Mouse (Mus musculus) hindbrain, embryonic 14.5 days (tissue): ENCODE measurements around the gene Cygb. TPM values are rescaled to one million over a fixed set of nuclear protein-coding genes. Genes with fewer than 3 reads are reported as not detected.
"Not testable (repeated sequence)": the region's sequence is repeated elsewhere in the genome, so short reads cannot be mapped to it uniquely, and the experiment has no call there.

Experiments used
- ATAC-seq: fragments of 200-750 bp; cut with Nextera tagmentation; 2 replicates; pipeline ENCODE4 v1.8.0; 2017; ENCODE audit warnings: moderate number of reproducible peaks, mild to moderate bottlenecking, moderate TSS enrichment, moderate library complexity; ENCODE audit not compliant: low FRiP score
- DNase-seq: peaks from one replicate; pipeline ENCODE4 v3.0.0-alpha.2; 2015; ENCODE audit warnings: low spot score
- H3K27ac ChIP-seq: fragments of 300-500 bp; sonication (generic); 2 replicates; pipeline ENCODE4 v1.5.1; 2014; ENCODE audit warnings: mild to moderate bottlenecking, moderate library complexity
- H3K27me3 ChIP-seq: fragments of 300-500 bp; sonication (generic); 2 replicates; pipeline ENCODE4 v1.6.1; 2014; ENCODE audit warnings: mild to moderate bottlenecking, low read length, mixed read lengths; ENCODE audit not compliant: control insufficient read depth, insufficient read depth
- H3K36me3 ChIP-seq: fragments of 300-500 bp; sonication (generic); replicated peaks from 2 replicates; pipeline ENCODE4 v1.6.1; 2014; ENCODE audit not compliant: control insufficient read depth, insufficient read depth
- H3K4me1 ChIP-seq: fragments of 300-500 bp; sonication (generic); replicated peaks from 2 replicates; pipeline ENCODE4 v1.6.1; 2014; ENCODE audit warnings: antibody characterized with exemption, low read length, mixed read lengths; ENCODE audit not compliant: control insufficient read depth, insufficient read depth
- H3K4me2 ChIP-seq: fragments of 300-500 bp; sonication (generic); replicated peaks from 2 replicates; pipeline ENCODE4 v1.6.1; 2014; ENCODE audit warnings: mild to moderate bottlenecking, moderate library complexity
- H3K4me3 ChIP-seq: fragments of 300-500 bp; sonication (generic); replicated peaks from 2 replicates; pipeline ENCODE4 v1.5.1; 2014; ENCODE audit warnings: mild to moderate bottlenecking, low read length
- H3K9ac ChIP-seq: fragments of 300-500 bp; sonication (generic); 2 replicates; pipeline ENCODE4 v1.6.1; 2014
- H3K9me3 ChIP-seq: fragments of 300-500 bp; sonication (generic); 2 replicates; pipeline ENCODE4 v1.6.1; 2016; ENCODE audit warnings: low read length; ENCODE audit not compliant: control insufficient read depth
- WGBS: fragments of 180-500 bp; shearing (Covaris S2); extraction: QIAGEN DNeasy Blood & Tissue Kit; methylation state at CpG from one replicate; pipeline ENCODE4 v1.1.7; 2014; 5-methylcytosine and 5-hydroxymethylcytosine counted together
- polyA plus RNA-seq: library from polyadenylated mRNA; unstranded; fragments of >200 nt; fragmentation: Nextera tagmentation; extraction: Ambion mirVana; gene quantifications from 2 replicates; pipeline ENCODE4 v1.2.1, GENCODE M21; 2014

Gene Cygb
- polyA plus RNA-seq, 1 experiment from 2014 or later, result 26.5 TPM

DNA sequence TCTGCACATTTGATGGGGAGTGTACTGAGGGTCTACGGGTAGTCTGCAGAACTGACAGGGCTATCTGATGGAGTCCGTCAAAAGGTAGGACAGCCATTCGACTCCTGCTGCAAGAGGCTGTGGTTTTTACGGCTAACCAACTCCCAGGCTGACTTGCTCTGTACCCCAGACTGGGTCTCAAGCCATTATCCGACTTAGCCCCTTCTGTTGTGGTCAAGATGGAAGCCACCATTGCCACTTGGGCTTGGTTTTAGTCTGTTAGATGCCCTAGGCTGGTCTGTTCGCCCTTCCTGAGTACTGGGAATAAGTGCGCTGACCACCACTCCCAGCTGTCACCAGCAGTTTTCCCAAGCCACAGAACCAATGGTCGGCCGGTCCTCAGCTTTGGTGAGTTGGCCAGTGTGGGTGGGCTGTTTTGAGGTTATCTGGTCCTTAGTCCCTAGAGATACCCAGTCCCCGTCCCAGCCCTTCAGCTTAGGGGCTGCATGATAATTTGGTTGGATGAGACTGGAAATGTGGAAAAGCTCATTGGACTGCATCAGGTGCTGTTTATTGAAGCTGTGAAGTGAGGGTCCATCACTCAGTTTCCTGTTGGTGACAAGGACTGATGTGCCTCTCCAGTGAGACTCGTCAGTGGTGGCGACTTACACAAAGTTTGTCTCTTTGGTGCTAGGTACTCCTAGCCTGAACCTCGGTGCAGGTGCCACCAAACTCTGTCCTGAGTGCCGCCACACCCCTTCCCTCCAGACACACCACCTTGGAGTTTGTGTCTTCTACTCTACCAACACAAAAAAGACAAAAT, 22.3 kb upstream of the Cygb start:
- Histone ChIP-seq H3K27ac (no peak overlapping the region), H3K9ac (no peak overlapping the region), H3K4me2 (no peak overlapping the region), H3K27me3 (no peaks in the 10 kb centered on the region), H3K4me3 (no peak overlapping the region), H3K9me3 (no peaks in the 10 kb centered on the region), H3K36me3 (peaks cover 70% of the 10 kb centered on the region), H3K4me1 (peaks cover 12% of the 10 kb centered on the region)
- 93% methylated on average over 14 of the region's 14 CpGs for WGBS
- DNase-seq, result no peak
- no peak for ATAC-seq

- not testable (repeated sequence) for H3K27me3 ChIP-seq, H3K9me3 ChIP-seq, ATAC-seq, H3K4me2 ChIP-seq, DNase-seq, H3K4me3 ChIP-seq, H3K27ac ChIP-seq, H3K9ac ChIP-seq
- peaks cover 70% of the 10 kb centered on the region for H3K36me3 ChIP-seq
- peaks cover 20% of the 10 kb centered on the region for H3K4me1 ChIP-seq
- 87% methylated on average over 6 of the region's 6 CpGs for WGBS
Observed at GRCm38 (mm10) chr11:116675429-116675828, 21.3 kb upstream of the Cygb start.

DNA sequence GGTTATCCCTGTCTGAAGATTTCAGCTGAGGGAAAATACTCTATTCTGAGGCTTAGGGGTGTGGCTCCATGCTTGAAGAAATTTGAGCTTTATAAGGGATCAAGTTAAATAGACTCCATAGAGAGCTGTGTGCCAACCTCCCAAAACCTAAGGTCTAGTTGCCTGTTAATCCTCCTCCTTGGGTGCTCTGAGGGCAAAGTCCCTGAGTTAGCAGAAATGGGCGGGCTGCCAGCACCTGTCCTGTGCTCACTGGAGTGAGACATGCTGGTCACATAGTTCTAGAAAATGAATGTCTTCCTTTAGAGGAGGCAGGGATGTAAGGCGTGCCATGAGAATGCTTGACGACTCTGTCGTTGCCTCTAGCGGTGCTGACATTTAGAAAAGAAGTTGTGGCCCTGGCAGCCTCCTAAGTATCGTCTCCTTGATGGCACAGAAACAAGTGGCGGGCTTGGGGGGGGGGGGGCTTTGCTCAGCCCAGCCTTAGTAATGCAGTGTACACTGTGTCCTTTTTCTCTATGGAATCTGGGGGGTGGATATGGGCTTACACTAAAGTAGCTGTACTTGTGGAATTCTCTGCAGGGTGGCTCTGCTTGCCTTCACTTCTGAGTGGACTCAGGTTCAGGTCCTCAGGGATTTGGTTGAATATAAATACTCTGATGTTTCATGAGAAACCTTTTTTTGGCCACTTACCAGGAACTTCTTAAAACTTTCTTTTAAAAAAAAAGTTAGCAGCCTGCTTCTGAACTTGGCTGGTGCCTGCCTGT, 20.7 kb upstream of the Cygb start:
- DNase-seq (no peak), ATAC-seq (no peak)
- peaks cover 23% of the 10 kb centered on the region for H3K4me1 ChIP-seq
- WGBS, result 71% methylated on average over 7 of the region's 7 CpGs
- H3K4me3 ChIP-seq, result no peak overlapping the region
- no peaks in the 10 kb centered on the region for H3K9me3 ChIP-seq
- no peak overlapping the region for H3K9ac ChIP-seq
- no peaks in the 10 kb centered on the region for H3K27me3 ChIP-seq
- H3K27ac ChIP-seq, result no peak overlapping the region
- peaks cover 70% of the 10 kb centered on the region for H3K36me3 ChIP-seq
- no peak overlapping the region for H3K4me2 ChIP-seq

DNA sequence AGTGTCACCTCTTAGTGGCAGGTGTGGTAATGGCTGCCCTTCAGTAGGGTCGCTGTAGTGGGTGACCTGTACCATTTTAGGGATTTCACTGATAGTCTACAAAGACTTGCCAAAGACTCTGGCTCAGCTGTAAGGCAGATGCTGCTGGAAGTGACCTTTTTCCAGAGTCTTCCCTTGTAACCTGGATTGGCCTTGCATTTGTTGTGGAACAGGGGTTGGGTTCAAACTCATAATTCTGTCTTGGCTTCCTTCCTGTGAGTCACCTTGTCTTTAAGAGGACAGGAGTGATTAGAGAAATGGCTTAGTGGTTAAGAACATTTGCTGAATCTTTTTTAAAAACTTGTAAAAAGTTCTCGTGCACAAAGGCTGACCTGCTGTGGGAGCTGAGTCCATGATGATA, 19.3 kb upstream of the Cygb start:
- peaks cover 56% of the 10 kb centered on the region for H3K36me3 ChIP-seq
- no peaks in the 10 kb centered on the region for H3K27me3 ChIP-seq
- no peak overlapping the region; the same call in 1 of the 2 replicates for H3K9ac ChIP-seq
- WGBS, result 81% methylated on average over 2 of the region's 2 CpGs
- no peak overlapping the region for H3K27ac ChIP-seq
- no peak overlapping the region for H3K4me3 ChIP-seq
- peaks cover 31% of the 10 kb centered on the region for H3K4me1 ChIP-seq
- DNase-seq, result no peak
- ATAC-seq, result no peak
- peak overlapping the region; percentile 84; the same call in 1 of the 2 replicates for H3K4me2 ChIP-seq
- no peaks in the 10 kb centered on the region for H3K9me3 ChIP-seq

GRCm38 (mm10) chr11:116672595-116672994, 18.5 kb upstream of the Cygb start:
- no peaks in the 10 kb centered on the region for H3K9me3 ChIP-seq
- H3K9ac ChIP-seq, result peak overlapping the region; percentile 87
- no peak overlapping the region for H3K27ac ChIP-seq
- H3K4me2 ChIP-seq, result peak overlapping the region; percentile 84
- H3K4me3 ChIP-seq, result peak overlapping the region; percentile 74
- ATAC-seq (no peak), DNase-seq (no peak)
- peaks cover 31% of the 10 kb centered on the region for H3K4me1 ChIP-seq
- H3K36me3 ChIP-seq, result peaks cover 48% of the 10 kb centered on the region
- no peaks in the 10 kb centered on the region for H3K27me3 ChIP-seq
- 21% methylated on average over 7 of the region's 7 CpGs for WGBS

DNA sequence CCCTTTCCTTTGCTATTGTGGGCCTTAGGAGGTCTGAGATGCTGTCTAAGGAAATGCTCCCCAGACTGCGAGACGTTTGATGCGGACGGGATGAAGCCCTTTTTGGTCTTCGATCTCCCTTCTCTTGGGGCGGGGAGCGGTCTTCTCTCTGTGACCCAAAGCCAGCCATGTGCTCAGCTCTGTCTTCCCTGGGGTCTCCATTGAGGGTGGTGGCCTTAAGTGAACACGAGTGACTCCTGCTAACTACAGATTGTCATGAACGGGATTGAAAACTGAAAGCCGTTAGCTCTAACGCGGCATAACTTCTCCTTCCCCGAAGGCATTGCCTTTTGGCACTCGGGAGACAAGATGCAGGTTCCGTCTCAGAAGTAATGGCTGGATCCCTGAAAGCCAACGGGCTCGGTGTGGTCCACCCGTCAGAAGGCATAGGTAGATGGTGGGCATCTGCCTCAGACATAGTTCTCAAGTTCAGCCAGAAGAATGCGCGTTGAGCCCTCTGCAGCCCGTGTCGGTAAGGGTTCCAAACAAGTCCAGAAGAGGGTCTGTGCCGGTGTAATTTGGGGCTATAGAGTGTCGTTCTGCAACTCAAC, 17.8 kb upstream of the Cygb start:
- H3K27ac ChIP-seq, result peak overlapping the region; percentile 68
- H3K27me3 ChIP-seq, result no peaks in the 10 kb centered on the region

GRCm38 (mm10) chr11:116671112-116671844, 17.2 kb upstream of the Cygb start:
- Histone ChIP-seq H3K9ac (peak overlapping the region; percentile 87), H3K27me3 (no peaks in the 10 kb centered on the region), H3K36me3 (peaks cover 35% of the 10 kb centered on the region), H3K27ac (peak overlapping the region; percentile 68), H3K4me3 (peak overlapping the region; percentile 74), H3K9me3 (no peaks in the 10 kb centered on the region), H3K4me1 (peaks cover 31% of the 10 kb centered on the region), H3K4me2 (peak overlapping the region; percentile 84)
- 2% methylated on average over 45 of the region's 45 CpGs for WGBS
- ATAC-seq (peak; percentile 88), DNase-seq (peak; percentile 99)

More for the DNA sequence above, 17.8 kb upstream of the Cygb start:
- peaks cover 42% of the 10 kb centered on the region for H3K36me3 ChIP-seq
- no peak for DNase-seq
- H3K4me3 ChIP-seq, result peak overlapping the region; percentile 74
- no peaks in the 10 kb centered on the region for H3K9me3 ChIP-seq
- H3K4me2 ChIP-seq, result peak overlapping the region; percentile 84
- ATAC-seq, result no peak; the same call in 1 of the 2 replicates
- under 1% methylated on average over 24 of the region's 24 CpGs for WGBS
- H3K4me1 ChIP-seq, result peaks cover 31% of the 10 kb centered on the region
- peak overlapping the region; percentile 87 for H3K9ac ChIP-seq

DNA sequence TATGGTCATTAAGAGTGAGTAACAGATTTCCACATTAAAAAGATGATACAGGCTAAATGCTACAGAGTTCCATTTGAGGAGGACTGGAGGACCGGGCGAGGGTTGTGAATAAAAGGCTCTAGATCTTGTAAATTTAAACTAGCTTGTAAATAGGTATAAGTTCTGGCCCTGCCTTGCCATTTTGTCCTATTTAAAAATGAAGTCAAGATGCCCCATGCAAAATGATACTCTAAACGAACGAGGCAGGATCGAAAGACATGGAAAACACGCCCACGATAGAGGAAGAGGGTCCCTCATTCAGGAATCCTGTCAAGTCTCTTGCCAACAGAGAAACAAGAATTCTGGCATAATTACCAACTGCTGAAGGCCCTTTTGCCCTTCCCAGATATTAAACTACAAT, 16.3 kb upstream of the Cygb start:
- Histone ChIP-seq H3K9me3 (no peaks in the 10 kb centered on the region), H3K27me3 (no peaks in the 10 kb centered on the region), H3K9ac (no peak overlapping the region), H3K4me1 (peaks cover 31% of the 10 kb centered on the region), H3K4me2 (peak overlapping the region; percentile 84), H3K27ac (no peak overlapping the region), H3K4me3 (no peak overlapping the region), H3K36me3 (peaks cover 26% of the 10 kb centered on the region)
- DNase-seq (no peak), ATAC-seq (no peak)
- 78% methylated on average over 7 of the region's 7 CpGs for WGBS
